Mouse (Mus musculus): ENCODE measurements around the gene Rock2.

DNA sequence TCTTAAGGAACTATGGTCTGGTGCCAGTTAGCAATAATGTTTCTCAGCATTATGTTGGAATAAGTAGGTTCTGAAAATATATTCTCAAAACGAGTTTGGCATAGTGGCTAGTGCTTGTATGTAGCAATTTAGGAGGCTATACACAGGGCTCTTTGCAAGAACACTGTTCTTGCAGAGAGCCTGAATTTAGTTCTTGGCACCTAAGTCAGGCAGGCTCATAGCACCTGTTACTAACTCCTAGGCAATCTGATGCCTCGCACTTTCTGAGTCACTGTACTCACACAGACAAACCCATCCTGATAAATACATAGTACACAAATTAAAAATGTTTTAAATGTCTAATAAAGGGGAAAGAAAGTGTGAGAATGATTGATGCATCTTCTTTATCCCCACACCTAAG is 33.2 kb downstream of the Rock2 start:
- TF ChIP-seq POLR2A (IDR thresholded peaks at IDR 0.05; ENCODE audit: insufficient read depth, low read depth, low read length) (no peak), CTCF (IDR thresholded peaks at IDR 0.05; ENCODE audit: insufficient read depth, low read depth, low read length) (no peak)
